Mouse (Mus musculus) c-Kit-positive CD71-positive TER-119-positive erythroid progenitor cells, embryonic 14.5 days (primary cell): ENCODE measurements around the gene Tpp2.
"Not testable (repeated sequence)": the region's sequence is repeated elsewhere in the genome, so short reads cannot be mapped to it uniquely, and the experiment has no call there.

Experiments used
- DNase-seq: peaks from one replicate; pipeline ENCODE4 v3.0.0-alpha.2; 2013; ENCODE audit warnings: low spot score

Tpp2 gene

GRCm38 (mm10) chr1:44019934-44020333 is 86.5 kb downstream of the Tpp2 start, which contains the start of gene Mettl21c:
Gene Mettl21c, minus strand, starts transcription at chr1:44020034.
- no peak for DNase-seq

DNA sequence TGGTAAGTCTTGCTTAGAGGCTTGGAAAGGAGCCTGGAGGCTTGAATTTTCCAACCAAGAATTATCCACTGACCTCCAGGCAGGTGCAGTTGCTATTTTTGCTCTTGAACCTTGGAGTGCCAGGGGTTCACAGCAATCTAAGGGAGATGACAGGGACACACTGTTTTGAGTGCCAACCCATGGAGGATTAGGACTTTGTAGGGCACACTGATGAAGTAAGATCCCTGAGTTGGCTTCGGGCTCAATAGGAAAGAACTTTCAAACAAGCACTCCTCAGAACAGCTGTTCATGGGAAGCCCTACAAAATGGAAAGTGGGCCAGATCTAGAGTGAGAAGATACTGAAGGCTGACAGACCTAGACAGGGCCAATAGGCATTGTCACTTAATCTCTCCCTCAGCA is 89.2 kb downstream of the Tpp2 start:
- no peak for DNase-seq

DNA sequence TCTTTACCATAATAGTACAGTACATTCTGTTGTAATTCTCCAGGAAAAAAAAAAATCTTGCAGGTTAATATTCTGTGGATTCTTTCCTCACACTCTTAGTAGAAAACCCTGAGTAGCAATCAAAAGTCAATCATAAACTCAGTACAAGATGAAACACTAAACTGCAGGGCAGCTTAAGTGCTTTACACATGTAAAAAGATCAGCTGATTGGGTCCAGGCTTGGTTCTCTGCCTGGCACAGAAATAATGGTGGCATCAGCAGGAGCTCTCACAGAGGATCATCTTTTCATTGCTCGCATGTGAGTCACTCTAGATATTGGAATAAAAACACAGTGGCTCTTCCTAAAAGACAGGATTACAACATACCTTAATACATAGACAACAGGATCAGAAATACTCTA is 94.2 kb downstream of the Tpp2 start:
- no peak for DNase-seq

DNA sequence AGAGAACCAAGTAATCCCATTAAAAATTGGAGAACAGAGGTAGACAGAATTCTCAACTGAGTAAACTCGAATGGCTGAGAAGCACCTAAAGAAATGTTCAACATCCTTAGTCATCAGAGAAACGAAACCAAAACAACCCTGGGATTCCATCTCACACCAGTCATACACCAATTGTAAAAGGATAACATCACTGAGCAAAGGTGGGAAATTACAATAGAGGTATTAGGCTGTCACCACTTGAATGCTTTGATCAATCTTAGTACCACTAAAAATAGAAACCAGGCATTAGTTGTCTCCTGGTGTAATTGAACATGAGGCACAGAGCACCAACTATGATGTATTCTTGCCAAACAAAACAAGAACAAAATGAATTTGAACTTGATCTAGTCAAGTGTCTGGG is 98.8 kb downstream of the Tpp2 start:
- DNase-seq = no peak

- DNase-seq = no peak
Observed at GRCm38 (mm10) chr1:44032948-44033347, 99.5 kb downstream of the Tpp2 start.

DNA sequence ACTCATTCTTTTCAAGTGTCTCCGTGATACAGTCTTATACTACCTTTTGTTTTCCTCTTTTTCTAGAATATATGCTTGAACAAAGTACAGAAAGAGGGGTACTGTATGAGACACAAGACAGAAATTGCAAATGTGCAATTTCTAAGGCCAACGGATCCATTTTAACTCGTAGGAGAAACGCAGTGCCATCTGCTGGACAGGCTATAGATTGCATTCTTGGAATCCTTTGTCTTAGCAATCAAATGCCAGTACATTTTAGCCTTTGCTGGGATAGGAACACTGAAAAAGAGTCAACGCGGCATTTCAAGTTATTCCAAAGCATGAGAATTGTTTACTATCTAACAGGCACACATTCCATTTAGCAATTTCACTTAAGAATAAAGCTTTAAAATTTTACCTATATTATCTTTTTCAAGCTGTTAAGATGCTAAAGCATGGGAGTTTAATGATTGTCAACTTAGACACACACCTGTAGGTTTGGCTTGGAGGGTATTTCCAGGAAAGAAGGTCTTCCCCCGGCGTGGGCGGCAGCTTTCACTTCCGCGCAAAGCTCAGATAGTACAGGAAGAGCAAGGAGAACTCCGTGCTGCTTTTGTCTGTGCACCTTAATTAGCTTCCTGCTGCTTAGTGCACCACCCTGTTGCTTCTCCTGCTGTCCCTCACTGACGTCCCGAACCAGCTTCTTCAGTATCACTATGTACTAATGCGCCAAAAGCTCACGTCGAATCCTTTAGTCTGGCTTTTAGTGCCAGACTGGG is 108.5 kb downstream of the Tpp2 start:
- peak; percentile 52 for DNase-seq

- no peak for DNase-seq
Observed at GRCm38 (mm10) chr1:44042555-44042915, 109.1 kb downstream of the Tpp2 start.

GRCm38 (mm10) chr1:44045689-44046088 is 112.2 kb downstream of the Tpp2 start:
- not testable (repeated sequence) for DNase-seq

DNA sequence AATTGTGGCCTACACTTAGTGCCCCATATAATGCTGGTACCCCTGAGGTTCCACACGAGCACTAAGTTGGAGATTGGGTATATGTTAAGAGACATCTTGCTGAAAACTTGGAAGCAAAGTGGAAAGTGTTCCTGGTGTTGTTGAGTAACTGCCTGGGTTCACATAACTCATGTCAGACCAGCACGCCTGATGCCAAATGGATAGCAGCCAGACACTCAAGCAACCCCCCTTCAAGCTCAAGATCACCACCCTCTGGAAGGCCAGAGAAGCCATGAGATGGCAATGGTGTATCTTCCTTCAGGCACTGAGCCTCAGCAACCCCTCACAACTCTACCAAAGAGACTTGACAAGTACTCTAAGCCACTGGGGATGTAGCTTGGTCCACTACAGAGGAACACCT is 113.1 kb downstream of the Tpp2 start:
- DNase-seq = no peak
